Mouse (Mus musculus) intestine, embryonic 16.5 days (tissue): ENCODE measurements around the gene Actc1. TPM values are rescaled to one million over a fixed set of nuclear protein-coding genes. Genes with fewer than 3 reads are reported as not detected.

Source experiments
- ATAC-seq: fragments of 200-750 bp; cut with Nextera tagmentation; 2 replicates; pipeline ENCODE4 v1.8.0; 2017; ENCODE audit warnings: moderate TSS enrichment, moderate library complexity
- H3K27ac ChIP-seq: fragments of 300-500 bp; sonication (generic); 2 replicates; pipeline ENCODE4 v1.5.1; 2014; ENCODE audit warnings: mild to moderate bottlenecking, low read length
- H3K27me3 ChIP-seq: fragments of 300-500 bp; sonication (generic); replicated peaks from 2 replicates; pipeline ENCODE4 v1.6.1; 2014; ENCODE audit warnings: low read length, control low read depth, mixed read lengths; ENCODE audit not compliant: control insufficient read depth, insufficient read depth
- H3K36me3 ChIP-seq: fragments of 300-500 bp; sonication (generic); 2 replicates; pipeline ENCODE4 v1.6.1; 2014; ENCODE audit warnings: low read length, control low read depth; ENCODE audit not compliant: control insufficient read depth, insufficient read depth
- H3K4me1 ChIP-seq: fragments of 300-500 bp; sonication (generic); 2 replicates; pipeline ENCODE4 v1.6.1; 2014; ENCODE audit warnings: low read length, control low read depth, mixed read lengths; ENCODE audit not compliant: control insufficient read depth, insufficient read depth
- H3K4me2 ChIP-seq: fragments of 300-500 bp; sonication (generic); 2 replicates; pipeline ENCODE4 v1.6.1; 2014; ENCODE audit warnings: low read depth, low read length, control low read depth
- H3K4me3 ChIP-seq: fragments of 300-500 bp; sonication (generic); 2 replicates; pipeline ENCODE4 v1.5.1; 2014; ENCODE audit warnings: mild to moderate bottlenecking, low read length
- H3K9ac ChIP-seq: fragments of 300-500 bp; sonication (generic); 2 replicates; pipeline ENCODE4 v1.6.1; 2014; ENCODE audit warnings: low read depth, low read length
- H3K9me3 ChIP-seq: fragments of 300-500 bp; sonication (generic); 2 replicates; pipeline ENCODE4 v1.6.1; 2016; ENCODE audit warnings: low read length, control low read depth; ENCODE audit not compliant: control insufficient read depth
- WGBS: fragments of 180-500 bp; shearing (Covaris S2); extraction: QIAGEN DNeasy Blood & Tissue Kit; methylation state at CpG from one replicate; pipeline ENCODE4 v1.1.7; 2014; 5-methylcytosine and 5-hydroxymethylcytosine counted together
- polyA plus RNA-seq: library from polyadenylated mRNA; unstranded; fragments of >200 nt; fragmentation: Nextera tagmentation; extraction: Ambion mirVana; gene quantifications from 2 replicates; pipeline ENCODE4 v1.2.1, GENCODE M21; 2015

The Actc1 gene
- polyA plus RNA-seq, 1 experiment from 2014 or later: 41.1 TPM

GRCm38 (mm10) chr2:114054129-114054528 lies 781 bp upstream of the Actc1 start:
- WGBS: 93% methylated on average over 4 of the region's 4 CpGs
- no peak overlapping the region for H3K4me2 ChIP-seq
- no peak for ATAC-seq
- no peaks in the 10 kb centered on the region for H3K9me3 ChIP-seq
- no peak overlapping the region for H3K9ac ChIP-seq
- H3K4me3 ChIP-seq: no peak overlapping the region
- H3K27me3 ChIP-seq: no peaks in the 10 kb centered on the region
- H3K36me3 ChIP-seq: no peaks in the 10 kb centered on the region
- no peak overlapping the region for H3K27ac ChIP-seq
- no peaks in the 10 kb centered on the region for H3K4me1 ChIP-seq

GRCm38 (mm10) chr2:114051871-114052241 lies 1.5 kb downstream of the Actc1 start:
- Histone ChIP-seq H3K4me2 (no peak overlapping the region), H3K27ac (no peak overlapping the region), H3K9ac (no peak overlapping the region), H3K4me1 (no peaks in the 10 kb centered on the region), H3K9me3 (no peaks in the 10 kb centered on the region), H3K27me3 (no peaks in the 10 kb centered on the region), H3K4me3 (no peak overlapping the region), H3K36me3 (no peaks in the 10 kb centered on the region)
- WGBS: 94% methylated on average over 13 of the region's 14 CpGs
- no peak for ATAC-seq

DNA sequence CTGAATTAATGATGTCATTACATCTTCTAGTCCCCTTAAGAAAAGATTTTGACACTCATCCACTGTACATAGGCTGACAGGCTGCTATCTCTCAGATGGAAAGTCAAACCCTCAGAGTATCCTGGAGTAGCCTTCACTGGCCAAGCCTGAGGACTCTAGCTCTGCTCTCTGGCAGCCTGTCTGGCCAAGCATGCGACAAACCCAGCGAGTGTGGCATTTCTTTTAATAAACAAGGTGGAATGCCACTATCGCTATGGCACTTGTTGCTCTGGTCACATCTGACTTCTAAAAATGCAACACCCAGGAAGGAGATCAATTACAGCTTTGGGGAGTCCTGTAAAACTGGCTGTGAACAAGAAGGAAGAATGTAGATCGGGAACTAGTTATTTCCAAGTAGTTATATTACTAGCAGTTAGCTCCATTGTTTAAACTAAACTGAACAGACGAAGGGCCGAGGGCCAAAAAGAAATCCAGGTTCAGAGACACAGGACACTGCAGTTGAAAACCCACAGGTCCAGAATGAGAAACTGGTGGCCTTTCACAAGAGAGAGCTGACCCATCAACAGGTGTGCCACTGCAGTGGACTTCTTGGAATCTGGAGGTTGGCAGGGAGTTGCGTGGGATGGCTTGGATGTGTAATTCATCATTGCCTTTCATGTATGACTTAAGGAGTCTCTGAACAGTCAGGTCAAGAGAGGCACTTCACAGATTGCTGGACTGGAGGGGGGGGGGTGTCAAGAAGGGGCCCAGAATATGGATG lies 2.1 kb downstream of the Actc1 start:
- Histone ChIP-seq H3K4me1 (no peaks in the 10 kb centered on the region), H3K4me2 (no peak overlapping the region), H3K27me3 (no peaks in the 10 kb centered on the region), H3K27ac (no peak overlapping the region), H3K4me3 (no peak overlapping the region), H3K9ac (no peak overlapping the region), H3K36me3 (no peaks in the 10 kb centered on the region), H3K9me3 (no peaks in the 10 kb centered on the region)
- WGBS: 85% methylated on average over 7 of the region's 7 CpGs
- ATAC-seq: no peak

DNA sequence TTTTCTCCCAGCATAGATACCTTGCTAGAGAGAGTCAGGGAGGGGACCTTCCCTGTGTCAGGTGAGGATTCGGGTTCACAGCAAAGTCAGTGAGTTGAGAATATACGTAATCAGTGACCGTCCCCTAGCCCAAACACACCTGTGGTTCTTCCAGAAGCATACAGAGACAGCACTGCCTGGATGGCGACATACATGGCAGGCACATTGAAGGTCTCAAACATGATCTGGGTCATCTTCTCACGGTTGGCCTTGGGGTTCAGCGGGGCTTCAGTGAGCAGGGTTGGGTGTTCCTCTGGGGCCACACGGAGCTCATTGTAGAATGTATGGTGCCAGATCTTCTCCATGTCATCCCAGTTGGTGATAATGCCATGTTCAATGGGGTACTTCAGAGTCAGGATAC lies 3.2 kb downstream of the Actc1 start:
- H3K4me2 ChIP-seq: no peak overlapping the region
- H3K4me1 ChIP-seq: no peaks in the 10 kb centered on the region
- no peak overlapping the region for H3K9ac ChIP-seq
- ATAC-seq: no peak
- H3K27ac ChIP-seq: no peak overlapping the region
- H3K4me3 ChIP-seq: no peak overlapping the region
- H3K27me3 ChIP-seq: no peaks in the 10 kb centered on the region
- no peaks in the 10 kb centered on the region for H3K36me3 ChIP-seq
- WGBS: 94% methylated on average over 7 of the region's 7 CpGs
- H3K9me3 ChIP-seq: no peaks in the 10 kb centered on the region

GRCm38 (mm10) chr2:114049372-114049771 lies 4.0 kb downstream of the Actc1 start:
- no peak overlapping the region for H3K4me2 ChIP-seq
- 90% methylated on average over 7 of the region's 7 CpGs for WGBS
- no peak for ATAC-seq
- H3K4me1 ChIP-seq: no peaks in the 10 kb centered on the region
- no peak overlapping the region for H3K4me3 ChIP-seq
- no peaks in the 10 kb centered on the region for H3K36me3 ChIP-seq
- no peaks in the 10 kb centered on the region for H3K9me3 ChIP-seq
- no peaks in the 10 kb centered on the region for H3K27me3 ChIP-seq
- no peak overlapping the region for H3K27ac ChIP-seq
- H3K9ac ChIP-seq: no peak overlapping the region

DNA sequence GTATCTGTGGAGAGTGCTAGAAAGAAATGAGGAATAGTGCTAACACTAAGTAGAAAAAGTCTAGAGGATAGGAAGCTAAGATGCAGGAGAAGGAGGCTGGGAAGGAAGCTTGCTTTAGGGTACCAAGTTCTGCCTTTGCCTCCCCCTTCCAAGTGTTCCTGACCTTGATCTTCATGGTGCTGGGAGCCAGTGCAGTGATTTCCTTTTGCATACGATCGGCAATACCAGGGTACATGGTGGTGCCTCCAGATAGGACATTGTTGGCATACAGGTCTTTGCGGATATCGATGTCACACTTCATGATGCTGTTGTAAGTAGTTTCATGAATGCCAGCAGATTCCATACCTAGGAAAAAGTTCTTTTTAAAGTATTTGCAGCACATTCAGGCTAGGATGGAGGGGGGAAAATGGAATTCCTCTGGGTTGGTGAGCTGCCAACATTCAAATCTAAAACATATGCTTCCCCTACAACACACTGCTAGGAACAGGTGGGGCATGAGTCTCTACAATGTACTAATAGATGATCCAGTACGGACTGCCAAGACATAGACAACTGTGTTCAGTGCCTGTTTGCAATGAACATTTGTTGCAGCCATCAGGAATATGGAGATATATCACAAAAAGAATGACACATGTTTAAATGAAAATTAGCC lies 5.3 kb downstream of the Actc1 start:
- Histone ChIP-seq H3K4me3 (no peak overlapping the region), H3K9me3 (no peaks in the 10 kb centered on the region), H3K27me3 (no peaks in the 10 kb centered on the region), H3K4me1 (no peaks in the 10 kb centered on the region), H3K9ac (no peak overlapping the region), H3K36me3 (no peaks in the 10 kb centered on the region), H3K4me2 (no peak overlapping the region), H3K27ac (no peak overlapping the region)
- 86% methylated on average over 5 of the region's 5 CpGs for WGBS
- no peak for ATAC-seq

DNA sequence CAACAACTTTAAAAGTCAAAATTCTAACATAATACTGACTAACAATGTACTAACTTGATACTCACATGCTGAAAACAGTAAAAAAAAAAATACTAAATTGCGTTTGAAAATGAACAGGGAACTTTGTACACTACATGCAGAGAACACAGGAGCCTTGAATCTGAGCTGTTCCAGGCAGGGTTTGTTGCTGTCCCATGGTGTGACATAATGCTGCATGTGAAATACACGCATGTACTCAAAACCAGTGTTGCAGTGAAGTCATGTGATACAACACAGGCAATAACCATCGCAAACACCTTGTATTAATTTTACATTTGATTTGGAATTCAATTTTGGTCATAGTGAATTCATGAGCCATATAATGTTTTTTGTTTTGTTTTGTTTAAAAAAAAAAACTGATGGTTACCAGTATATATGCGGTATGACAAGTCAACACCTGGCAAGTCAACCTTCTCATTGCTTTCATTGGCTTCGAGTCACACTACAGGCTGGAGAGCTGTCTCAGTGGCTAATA lies 7.1 kb downstream of the Actc1 start:
- Histone ChIP-seq H3K4me3 (no peak overlapping the region), H3K9ac (no peak overlapping the region), H3K27me3 (no peaks in the 10 kb centered on the region), H3K36me3 (no peaks in the 10 kb centered on the region), H3K27ac (no peak overlapping the region), H3K9me3 (no peaks in the 10 kb centered on the region), H3K4me2 (no peak overlapping the region), H3K4me1 (no peaks in the 10 kb centered on the region)
- no peak for ATAC-seq
- 92% methylated on average over 5 of the region's 5 CpGs for WGBS

DNA sequence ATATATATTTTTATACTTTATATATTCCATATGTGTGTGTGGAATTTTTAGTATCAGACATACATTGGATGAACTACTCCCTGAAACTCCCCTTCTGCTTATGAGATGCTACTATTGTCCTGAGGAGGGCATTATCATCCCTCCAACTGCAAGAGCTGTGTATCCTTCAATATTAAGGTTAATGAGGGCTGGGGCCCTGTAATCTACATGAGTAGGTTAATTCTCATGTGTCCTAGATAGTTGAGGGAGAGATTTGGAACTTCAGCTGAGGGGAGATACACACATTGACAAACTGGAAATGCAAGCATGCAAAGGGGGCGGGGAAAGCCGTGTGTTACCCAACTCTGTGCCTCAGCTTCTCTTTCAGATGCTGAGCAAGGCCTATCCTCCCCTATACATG lies 15.4 kb downstream of the Actc1 start:
- H3K36me3 ChIP-seq: no peaks in the 10 kb centered on the region
- no peaks in the 10 kb centered on the region for H3K9me3 ChIP-seq
- WGBS: 72% methylated on average over 2 of the region's 2 CpGs
- H3K4me1 ChIP-seq: no peaks in the 10 kb centered on the region
- no peaks in the 10 kb centered on the region for H3K27me3 ChIP-seq
- H3K4me3 ChIP-seq: no peak overlapping the region
- no peak overlapping the region for H3K9ac ChIP-seq
- H3K4me2 ChIP-seq: no peak overlapping the region
- no peak for ATAC-seq
- no peak overlapping the region for H3K27ac ChIP-seq

GRCm38 (mm10) chr2:114032259-114032658 lies 21.1 kb downstream of the Actc1 start:
- Histone ChIP-seq H3K4me3 (no peak overlapping the region), H3K27ac (no peak overlapping the region), H3K4me1 (no peaks in the 10 kb centered on the region), H3K36me3 (no peaks in the 10 kb centered on the region), H3K4me2 (no peak overlapping the region), H3K27me3 (no peaks in the 10 kb centered on the region), H3K9me3 (no peaks in the 10 kb centered on the region), H3K9ac (no peak overlapping the region)
- no peak for ATAC-seq
- 37% methylated on average over 2 of the region's 2 CpGs for WGBS
